Mouse (Mus musculus) ZHBTc4 (cell line): ENCODE measurements around the gene Hist1h2bh.
A peak's percentile ranks its signal among the peaks of the same experiment; 100 is the strongest.
"Not testable (repeated sequence)": the region's sequence is repeated elsewhere in the genome, so short reads cannot be mapped to it uniquely, and the experiment has no call there.

Experiments
- DNase-seq: peaks from one replicate; pipeline ENCODE4 v3.0.0-alpha.2; 2011; ENCODE audit warnings: low read depth, low spot score

Gene Hist1h2bh

GRCm38 (mm10) chr13:23573898-23574524, 30.8 kb upstream of the Hist1h2bh start, which contains the start of the genes Hist1h2bf and Hist1h2ad:
TSS of gene Hist1h2bf (minus strand) at chr13:23574196.
TSS of gene Hist1h2ad (plus strand) at chr13:23574381.
- DNase-seq, result peak; percentile 99

GRCm38 (mm10) chr13:23573034-23573897, 30.1 kb upstream of the Hist1h2bh start:
- peak; percentile 43 for DNase-seq

DNA sequence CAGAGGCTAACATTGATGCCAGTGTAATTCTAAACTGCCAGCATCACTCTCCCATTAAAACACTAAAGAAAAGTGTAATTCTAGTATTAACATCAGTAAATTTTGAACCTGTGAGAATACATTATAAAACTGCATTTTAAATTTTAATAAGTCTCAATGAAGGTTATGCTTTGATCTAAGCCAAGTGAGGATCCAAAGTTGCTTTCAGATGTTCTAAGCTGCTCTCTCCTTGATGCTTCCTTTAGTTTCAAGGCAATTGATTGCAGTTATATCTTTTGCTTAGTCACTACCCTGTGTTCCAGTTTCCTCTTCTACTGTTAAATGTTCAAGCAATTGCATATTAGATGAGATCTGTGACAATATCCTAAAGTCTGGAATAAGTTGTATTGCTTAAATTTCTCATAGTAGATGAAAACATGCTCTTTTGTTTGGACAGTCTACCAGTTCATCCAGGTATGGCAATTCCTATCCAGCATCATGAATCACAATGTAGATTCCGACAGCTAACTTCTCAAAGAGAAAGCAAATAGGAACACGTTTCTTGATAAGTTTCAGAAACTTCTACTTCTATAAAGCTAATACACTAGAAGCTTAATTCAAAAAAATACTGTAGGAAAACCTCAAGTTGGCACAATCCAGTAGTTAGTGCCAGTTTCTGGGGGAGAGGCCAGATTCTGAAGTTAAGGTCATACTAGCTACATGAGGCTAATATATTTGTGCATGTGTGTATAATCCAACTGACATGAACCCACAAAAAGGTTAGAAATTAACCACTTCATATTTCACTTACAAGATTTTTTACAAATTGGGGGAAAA, 29.2 kb upstream of the Hist1h2bh start:
- DNase-seq, result peak; percentile 56

GRCm38 (mm10) chr13:23571504-23572217, 28.5 kb upstream of the Hist1h2bh start:
- DNase-seq, result not testable (repeated sequence)

- DNase-seq, result peak; percentile 94
Measured at GRCm38 (mm10) chr13:23571022-23571503, 27.9 kb upstream of the Hist1h2bh start, which contains the start of the genes Hist1h2ae and Hist1h2bg. TSS of gene Hist1h2ae (minus strand) at chr13:23571220. TSS of gene Hist1h2bg (plus strand) at chr13:23571396.

GRCm38 (mm10) chr13:23570261-23571021, 27.2 kb upstream of the Hist1h2bh start:
- DNase-seq, result peak; percentile 40

DNA sequence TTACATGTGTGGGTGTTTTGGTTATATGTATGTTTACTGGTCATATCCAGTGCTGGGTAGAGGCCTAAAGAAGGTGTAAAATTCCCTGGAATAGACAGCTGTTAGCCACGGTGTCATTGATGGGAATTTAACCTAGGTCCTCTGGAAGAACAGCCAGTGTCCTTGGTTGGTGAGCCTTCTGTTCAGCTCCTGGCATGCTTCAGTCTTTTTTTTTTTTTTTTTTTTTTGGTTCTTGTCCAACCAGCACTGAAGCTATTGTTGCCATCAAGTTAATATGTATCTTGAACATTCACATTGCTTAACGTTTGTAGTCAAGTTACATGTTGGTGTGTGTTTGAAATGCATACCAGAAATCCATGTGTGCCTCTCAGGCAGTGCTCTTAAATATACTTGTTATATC, 21.3 kb upstream of the Hist1h2bh start:
- no peak for DNase-seq

DNA sequence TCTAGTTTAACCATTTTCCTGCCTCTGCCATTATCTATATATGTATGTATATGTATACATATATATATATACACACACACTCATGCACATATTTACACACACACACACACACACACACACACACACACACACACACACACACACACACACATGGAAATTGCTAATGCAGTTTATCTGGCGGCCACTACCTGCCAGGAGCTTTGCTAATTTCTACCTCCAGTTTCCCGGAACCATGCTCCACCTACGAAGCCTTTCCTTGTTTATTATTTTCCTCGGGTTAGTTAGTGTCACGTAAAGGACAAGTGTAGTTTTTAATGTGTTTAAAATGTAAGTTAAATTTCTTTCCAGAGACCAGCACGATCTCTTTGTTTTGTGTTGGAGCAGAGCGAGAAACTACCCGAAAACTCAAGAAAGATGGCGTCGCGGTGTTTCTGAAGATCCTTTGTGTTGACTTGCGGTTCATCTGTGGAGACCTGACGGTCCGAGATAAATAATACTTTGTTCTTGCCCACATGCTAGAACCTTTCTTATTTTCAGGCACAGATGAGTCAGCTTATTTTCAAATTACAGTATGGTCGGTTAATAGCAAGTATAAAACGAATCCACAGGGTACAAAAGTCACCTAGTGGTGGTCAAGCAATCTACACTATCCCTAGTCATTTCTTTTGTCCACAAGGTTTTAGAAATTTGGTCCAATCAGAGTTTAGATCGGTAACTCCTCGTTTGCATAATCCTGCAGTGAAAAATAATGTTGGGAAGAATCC, 19.7 kb upstream of the Hist1h2bh start:
- peak; percentile 84 for DNase-seq

DNA sequence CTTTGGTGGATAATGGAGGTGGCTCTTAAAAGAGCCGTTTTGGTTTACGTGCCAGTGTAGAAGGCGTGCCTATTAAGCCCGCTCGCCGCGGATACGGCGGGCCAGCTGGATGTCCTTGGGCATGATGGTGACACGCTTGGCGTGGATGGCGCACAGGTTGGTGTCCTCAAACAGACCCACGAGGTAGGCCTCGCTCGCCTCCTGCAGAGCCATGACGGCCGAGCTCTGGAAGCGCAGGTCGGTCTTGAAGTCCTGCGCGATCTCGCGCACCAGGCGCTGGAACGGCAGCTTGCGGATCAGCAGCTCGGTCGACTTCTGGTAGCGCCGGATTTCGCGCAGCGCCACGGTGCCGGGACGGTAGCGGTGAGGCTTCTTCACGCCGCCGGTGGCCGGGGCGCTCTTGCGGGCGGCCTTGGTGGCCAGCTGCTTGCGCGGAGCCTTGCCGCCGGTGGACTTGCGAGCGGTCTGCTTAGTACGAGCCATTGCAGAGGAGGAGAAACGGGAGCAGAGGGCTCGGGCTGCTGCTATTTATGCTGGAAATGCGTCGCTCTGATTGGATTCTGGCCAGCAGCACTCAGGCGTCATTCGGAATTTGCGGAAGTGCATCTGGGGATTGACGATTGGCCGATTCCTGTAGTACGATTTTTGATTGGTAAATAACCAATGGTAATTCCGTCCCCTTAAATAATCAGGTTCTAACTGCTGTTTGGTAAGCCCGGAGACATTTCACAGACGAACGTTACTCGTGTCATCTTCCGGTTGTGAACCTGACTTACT, 18.9 kb upstream of the Hist1h2bh start, which contains the start of gene Hist1h3e:
Gene Hist1h3e, minus strand, starts transcription at position 487 of the 777 bp plus-strand sequence.
- DNase-seq, result peak; percentile 97

GRCm38 (mm10) chr13:23561531-23561882, 18.3 kb upstream of the Hist1h2bh start:
- not testable (repeated sequence) for DNase-seq

DNA sequence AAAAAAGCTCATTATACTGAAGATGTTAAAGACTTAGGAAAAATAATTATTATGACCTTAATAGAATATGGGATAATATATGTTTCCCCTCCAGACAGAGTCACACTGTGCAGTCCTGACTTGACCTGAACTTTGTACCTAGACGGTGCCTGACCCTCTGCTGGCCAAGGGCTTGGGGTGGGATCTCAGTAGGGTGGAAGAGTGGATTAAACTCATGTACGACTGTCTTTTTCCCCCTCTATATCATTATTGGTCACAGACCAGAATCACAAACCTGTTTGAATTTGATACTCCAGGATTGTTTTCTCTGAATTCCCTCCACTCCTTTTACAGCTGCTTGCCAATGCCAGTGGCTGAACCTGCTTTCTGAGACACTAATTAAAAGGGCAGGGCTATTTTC, 17.5 kb upstream of the Hist1h2bh start:
- not testable (repeated sequence) for DNase-seq

GRCm38 (mm10) chr13:23556906-23557305, 13.7 kb upstream of the Hist1h2bh start:
- DNase-seq, result no peak

DNA sequence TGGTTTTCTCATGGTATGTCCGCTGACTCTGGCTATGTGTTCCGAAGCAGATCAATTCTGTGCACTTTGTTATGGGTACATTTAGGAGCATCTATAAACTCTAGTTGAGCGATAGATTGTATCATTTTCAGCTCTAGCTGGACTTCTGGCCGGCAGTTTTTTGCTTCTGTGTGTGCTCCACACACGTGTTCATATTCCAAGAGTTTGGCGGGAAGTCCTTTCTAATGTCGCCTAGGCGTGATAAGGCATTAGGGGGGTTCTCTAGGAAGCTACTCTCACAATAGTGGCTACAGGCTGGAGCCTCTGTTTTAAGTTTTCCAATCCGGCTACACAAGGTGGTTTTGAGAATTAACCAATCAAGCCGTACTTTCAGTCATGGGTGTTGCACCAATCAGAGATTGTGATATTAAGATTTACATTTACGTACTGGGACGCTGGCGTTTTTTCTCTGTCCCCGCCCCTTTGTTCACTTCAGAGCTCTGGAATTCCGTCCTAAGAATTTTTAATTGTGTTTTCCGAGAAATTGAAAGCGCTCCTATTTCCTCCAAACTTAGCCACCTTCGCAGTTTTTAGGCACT, 12.7 kb upstream of the Hist1h2bh start:
- DNase-seq, result peak; percentile 96

GRCm38 (mm10) chr13:23554925-23555838, 12.0 kb upstream of the Hist1h2bh start:
- peak; percentile 88 for DNase-seq

- no peak for DNase-seq
Measured at GRCm38 (mm10) chr13:23554393-23554792, 11.2 kb upstream of the Hist1h2bh start.

DNA sequence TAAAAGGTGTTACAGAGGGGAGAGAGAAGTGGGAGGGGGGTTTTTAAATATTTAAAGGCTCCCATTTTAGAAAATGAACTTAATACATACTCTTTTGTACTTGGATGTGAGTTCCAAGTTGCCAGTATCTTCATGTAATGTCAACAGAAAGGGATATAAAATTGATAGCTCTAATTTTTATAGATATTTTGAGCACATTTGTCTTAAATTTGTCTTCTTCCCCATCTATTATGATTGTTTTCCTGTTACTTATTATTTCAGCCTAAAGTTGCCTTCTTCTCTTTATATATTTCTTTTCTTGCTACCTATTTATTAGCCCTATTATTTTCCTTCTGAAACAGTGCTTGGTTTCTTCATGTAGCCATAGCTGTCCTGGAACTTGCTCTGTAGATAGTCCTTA, 9.8 kb upstream of the Hist1h2bh start, which contains the start of gene Hist1h1d:
Gene Hist1h1d, plus strand, starts transcription at position 301 of the 400 bp plus-strand sequence.
- no peak for DNase-seq
